Comparison of ENCODE assay signal across 8 mouse cellular contexts in the genomic region with DNA sequence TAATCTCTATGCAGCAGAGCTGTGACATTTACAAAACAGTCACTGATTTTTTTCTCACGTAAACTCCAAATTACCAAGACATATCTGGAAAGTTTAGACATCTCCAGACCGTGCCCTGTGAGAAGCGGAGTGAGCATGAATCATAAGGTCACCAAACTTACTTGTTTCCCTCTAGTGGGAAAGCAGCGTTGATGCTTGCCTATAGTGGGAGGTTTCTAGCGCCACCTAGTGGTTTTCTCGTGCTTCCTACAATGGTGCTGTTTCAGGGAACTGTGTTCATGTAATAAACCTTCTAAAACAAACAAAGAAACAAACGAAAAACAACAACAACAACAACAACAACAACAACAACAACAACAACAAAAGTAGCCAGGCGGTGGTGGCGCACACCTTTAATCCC. TPM values are rescaled to one million over a fixed set of nuclear protein-coding genes. Genes with fewer than 3 reads are reported as not detected.
DNase-seq lines count a peak whose midpoint lies in the region; ATAC-seq and TF ChIP-seq lines count a peak whose summit lies in the region.

No protein-coding gene starts in this region.

- no peak overlapping the region for H3K9ac ChIP-seq in forebrain, embryonic 12.5 days
- no peak overlapping the region for H3K9ac ChIP-seq in hindbrain, embryonic 12.5 days

- ATAC-seq in G1E (ENCODE audit: extremely low read depth, insufficient number of reproducible peaks, low FRiP score, poor library complexity, severe bottlenecking) = peak; percentile 78
- ATAC-seq in forebrain, embryonic 12.5 days (ENCODE audit: low FRiP score) = peak; percentile 72
- 0 out of 2 replicates have a peak, but pooled peaks have one; percentile 43 for ATAC-seq in hindbrain, embryonic 12.5 days (ENCODE audit: low FRiP score)

- peak; percentile 57 for DNase-seq in G1E (ENCODE audit: low spot score)
- peak; percentile 47 for DNase-seq in c-Kit-negative CD71-positive TER-119-positive erythroid progenitor cells, embryonic 14.5 days (ENCODE audit: low read depth, low spot score)
- peak; percentile 71 for DNase-seq in layer of hippocampus, adult 9-10 months (ENCODE audit: low spot score)
- peak; percentile 73 for DNase-seq in lung, postnatal 25 days (ENCODE audit: low spot score)
- peak; percentile 62 to 75 for DNase-seq in right cerebral cortex, postnatal 10 days (ENCODE audit: low spot score in 2 of 2)
- no peak for DNase-seq in ovary, postnatal 36 days (ENCODE audit: low spot score)

- H3K4me2 ChIP-seq in forebrain, embryonic 12.5 days = no peak overlapping the region
- no peak overlapping the region for H3K4me2 ChIP-seq in hindbrain, embryonic 12.5 days (replicated peaks)

- peak; percentile 96 for TF ChIP-seq CTCF in G1E (IDR thresholded peaks at IDR 0.05; ENCODE audit: low read depth, low read length)

- no peak overlapping the region for H3K4me3 ChIP-seq in G1E (ENCODE audit: low read depth, low read length)
- no peak overlapping the region for H3K4me3 ChIP-seq in forebrain, embryonic 12.5 days (replicated peaks)
- H3K4me3 ChIP-seq in hindbrain, embryonic 12.5 days = no peak overlapping the region

- peaks cover 9% of the 10 kb centered on the region for H3K27me3 ChIP-seq in G1E (ENCODE audit: insufficient read depth, low read length)
- H3K27me3 ChIP-seq in forebrain, embryonic 12.5 days = no peaks in the 10 kb centered on the region
- H3K27me3 ChIP-seq in hindbrain, embryonic 12.5 days = no peaks in the 10 kb centered on the region

- H3K36me3 ChIP-seq in G1E (replicated peaks) = no peaks in the 10 kb centered on the region
- H3K36me3 ChIP-seq in forebrain, embryonic 12.5 days (replicated peaks) = no peaks in the 10 kb centered on the region
- H3K36me3 ChIP-seq in hindbrain, embryonic 12.5 days = no peaks in the 10 kb centered on the region

- H3K4me1 ChIP-seq in G1E (ENCODE audit: insufficient read depth, low read depth, low read length) = peaks cover 4% of the 10 kb centered on the region; the same call in 1 of the 2 replicates
- no peaks in the 10 kb centered on the region for H3K4me1 ChIP-seq in forebrain, embryonic 12.5 days
- H3K4me1 ChIP-seq in hindbrain, embryonic 12.5 days = no peaks in the 10 kb centered on the region

- 13% methylated on average over 9 of the region's 9 CpGs for WGBS in forebrain, embryonic 12.5 days
- 19% methylated on average over 9 of the region's 9 CpGs for WGBS in hindbrain, embryonic 12.5 days

- H3K27ac ChIP-seq in forebrain, embryonic 12.5 days = no peak overlapping the region
- H3K27ac ChIP-seq in hindbrain, embryonic 12.5 days = no peak overlapping the region

- H3K9me3 ChIP-seq in G1E (replicated peaks) = no peaks in the 10 kb centered on the region
- no peaks in the 10 kb centered on the region for H3K9me3 ChIP-seq in forebrain, embryonic 12.5 days
- no peaks in the 10 kb centered on the region for H3K9me3 ChIP-seq in hindbrain, embryonic 12.5 days (replicated peaks)

RNA-seq across cellular contexts. Expression of gene Akr1cl, which starts 22.4 kb away (rescaled TPM):
- total RNA-seq in G1E (2014; fragmentation: Nextera tagmentation) (not detected in 2 replicates), G1E (2017) (0.27 and 0.46 TPM in 2 replicates)
- polyA plus RNA-seq in G1E (2012) = not detected in 2 replicates
- 0.13 TPM in 1 of 2 replicates, not detected in the other for polyA plus RNA-seq in forebrain, embryonic 12.5 days (2016; fragmentation: Nextera tagmentation; extraction: Ambion mirVana)
- polyA plus RNA-seq in hindbrain, embryonic 12.5 days (2016; fragmentation: Nextera tagmentation; extraction: Ambion mirVana) = 0.29 and 0.41 TPM in 2 replicates

RNA-seq across cellular contexts. Expression of gene Cryge, which starts 40.8 kb away (rescaled TPM):
- not detected in 2 replicates for total RNA-seq in G1E (2014; fragmentation: Nextera tagmentation)
- 0.76 TPM in 1 of 2 replicates, not detected in the other for total RNA-seq in G1E (2017)
- polyA plus RNA-seq in G1E (2012) = not detected in 2 replicates
- polyA plus RNA-seq in forebrain, embryonic 12.5 days (2016; fragmentation: Nextera tagmentation; extraction: Ambion mirVana) = not detected in 2 replicates
- not detected in 2 replicates for polyA plus RNA-seq in hindbrain, embryonic 12.5 days (2016; fragmentation: Nextera tagmentation; extraction: Ambion mirVana)

RNA-seq across cellular contexts. Expression of gene Crygd, which starts 53.1 kb away (rescaled TPM):
- total RNA-seq in G1E (2014; fragmentation: Nextera tagmentation) = not detected in 2 replicates
- 0.49 TPM in 1 of 2 replicates, not detected in the other for total RNA-seq in G1E (2017)
- polyA plus RNA-seq in G1E (2012) = not detected in 2 replicates
- polyA plus RNA-seq in forebrain, embryonic 12.5 days (2016; fragmentation: Nextera tagmentation; extraction: Ambion mirVana) = not detected in 2 replicates
- polyA plus RNA-seq in hindbrain, embryonic 12.5 days (2016; fragmentation: Nextera tagmentation; extraction: Ambion mirVana) = not detected in 2 replicates

RNA-seq across cellular contexts. Expression of gene Plekhm3, which starts 53.5 kb away (rescaled TPM):
- 25.8 and 33.5 TPM in 2 replicates for total RNA-seq in G1E (2014; fragmentation: Nextera tagmentation)
- total RNA-seq in G1E (2017) = 5.6 and 8.0 TPM in 2 replicates
- polyA plus RNA-seq in G1E (2012) = 2.9 and 3.0 TPM in 2 replicates
- 7.8 and 8.9 TPM in 2 replicates for polyA plus RNA-seq in forebrain, embryonic 12.5 days (2016; fragmentation: Nextera tagmentation; extraction: Ambion mirVana)
- 11.8 and 13.4 TPM in 2 replicates for polyA plus RNA-seq in hindbrain, embryonic 12.5 days (2016; fragmentation: Nextera tagmentation; extraction: Ambion mirVana)
